In genomic region chr2:167343369-167344140, GRCm38 (mm10) we compare ENCODE assay signal across 12 mouse cellular contexts. TPM values are rescaled to one million over a fixed set of nuclear protein-coding genes. Genes with fewer than 3 reads are reported as not detected.
DNase-seq lines count a peak whose midpoint lies in the region; ATAC-seq and TF ChIP-seq lines count a peak whose summit lies in the region.
"Had no signal": no experiment of that assay in that cellular context is flagged by ENCODE, and none has a peak within 500 bp of the region (broad histone marks: within the 10 kb centered on the region; RNA-seq: fewer than 3 reads in every experiment).

No protein-coding gene starts in this region.

- peaks cover 64% of the 10 kb centered on the region for H3K4me1 ChIP-seq in heart, embryonic 13.5 days
- peaks cover 91% of the 10 kb centered on the region for H3K4me1 ChIP-seq in E14TG2a.4 (replicated peaks; ENCODE audit: low read depth, low read length)
- peaks cover 90% of the 10 kb centered on the region for H3K4me1 ChIP-seq in liver, embryonic 12.5 days

- H3K9me3 ChIP-seq in heart, embryonic 13.5 days, result no peaks in the 10 kb centered on the region
- no peaks in the 10 kb centered on the region for H3K9me3 ChIP-seq in E14TG2a.4 (ENCODE audit: low read length)
- no peaks in the 10 kb centered on the region for H3K9me3 ChIP-seq in liver, embryonic 12.5 days (replicated peaks)
- H3K9me3 ChIP-seq: heart, embryonic 15.5 days; neural tube, embryonic 12.5 days had no signal

- TF ChIP-seq CTCF in E14TG2a.4 (conservative IDR thresholded peaks at IDR 0.05; ENCODE audit: low read length), result no peak

- peak overlapping the region; percentile 18; the same call in 1 of the 2 replicates for H3K4me3 ChIP-seq in heart, embryonic 13.5 days
- H3K4me3 ChIP-seq in E14TG2a.4 (replicated peaks; ENCODE audit: low read length), result 0 out of 2 replicates have a peak overlapping the region, but pooled peaks have one; percentile 0
- H3K4me3 ChIP-seq in liver, embryonic 12.5 days, result peak overlapping the region; percentile 38
- H3K4me3 ChIP-seq: heart, embryonic 15.5 days; neural tube, embryonic 12.5 days had no signal

- DNase-seq in heart, postnatal 10 days, result no peak
- peak; percentile 80 for DNase-seq in c-Kit-positive CD71-positive TER-119-negative erythroid progenitor cells, embryonic 14.5 days (ENCODE audit: low read depth)
- DNase-seq in Muller cell, postnatal 12 days (ENCODE audit: inconsistent ontology term), result no peak
- DNase-seq in layer of hippocampus, postnatal 36 days, result no peak
- DNase-seq: lung, postnatal 10 days; right cerebral cortex, postnatal 25 days had no signal

- peaks cover 4% of the 10 kb centered on the region; the same call in 1 of the 2 replicates for H3K36me3 ChIP-seq in heart, embryonic 13.5 days
- peaks cover 20% of the 10 kb centered on the region for H3K36me3 ChIP-seq in E14TG2a.4 (ENCODE audit: insufficient read depth, low read length)
- 0 out of 2 replicates have a peak, but pooled peaks cover 3% of the 10 kb centered on the region for H3K36me3 ChIP-seq in liver, embryonic 12.5 days
- H3K36me3 ChIP-seq: G1E; heart, embryonic 15.5 days; neural tube, embryonic 12.5 days had no signal

- H3K27ac ChIP-seq in heart, embryonic 13.5 days (replicated peaks), result peak overlapping the region; percentile 56
- H3K27ac ChIP-seq in liver, embryonic 12.5 days, result peak overlapping the region; percentile 92
- H3K27ac ChIP-seq: heart, embryonic 15.5 days; neural tube, embryonic 12.5 days had no signal

- 0 out of 2 replicates have a peak, but pooled peaks have one; percentile 33 for ATAC-seq in heart, embryonic 13.5 days (ENCODE audit: extremely low read depth, insufficient number of reproducible peaks, low FRiP score, low TSS enrichment)
- ATAC-seq in liver, embryonic 12.5 days, result peak; percentile 98

- peak overlapping the region; percentile 67 for H3K9ac ChIP-seq in heart, embryonic 13.5 days
- H3K9ac ChIP-seq in liver, embryonic 12.5 days, result peak overlapping the region; percentile 69
- H3K9ac ChIP-seq: heart, embryonic 15.5 days; neural tube, embryonic 12.5 days had no signal

- H3K27me3 ChIP-seq in heart, embryonic 13.5 days (replicated peaks), result no peaks in the 10 kb centered on the region
- 0 out of 2 replicates have a peak, but pooled peaks cover 3% of the 10 kb centered on the region for H3K27me3 ChIP-seq in E14TG2a.4 (ENCODE audit: insufficient read depth, low read length)
- peaks cover 27% of the 10 kb centered on the region for H3K27me3 ChIP-seq in liver, embryonic 12.5 days (replicated peaks)
- H3K27me3 ChIP-seq: heart, embryonic 15.5 days; neural tube, embryonic 12.5 days had no signal

- WGBS in heart, embryonic 13.5 days, result 34% methylated on average over 12 of the region's 12 CpGs
- WGBS in liver, embryonic 12.5 days (ENCODE audit: insufficient replicate concordance), result 17% methylated on average over 12 of the region's 12 CpGs

- intact Hi-C loops in heart, postnatal 10 days (cut with DNase I), result no loop called here

- H3K4me2 ChIP-seq in heart, embryonic 13.5 days, result peak overlapping the region; percentile 50
- peak overlapping the region; percentile 73 for H3K4me2 ChIP-seq in liver, embryonic 12.5 days
- H3K4me2 ChIP-seq: heart, embryonic 15.5 days; neural tube, embryonic 12.5 days had no signal

RNA-seq across cellular contexts. Expression of gene B4galt5, which starts 5.4 kb away (rescaled TPM):
- polyA plus RNA-seq in heart, embryonic 13.5 days (2015; fragmentation: Nextera tagmentation; extraction: Ambion mirVana), result 8.8 and 9.7 TPM in 2 replicates
- total RNA-seq in heart, postnatal 10 days (2021), result 10 to 100 TPM; 21.2 to 23.5 TPM
- 8.1 and 9.9 TPM in 2 replicates for polyA plus RNA-seq in liver, embryonic 12.5 days (2016; fragmentation: Nextera tagmentation; extraction: Ambion mirVana)
- total RNA-seq in layer of hippocampus, postnatal 36 days (2021), result 10 to 100 TPM; 44.2 to 49.7 TPM
